Mouse (Mus musculus): Measurements from ENCODE around the gene Fndc3c1. TPM values are rescaled to one million over a fixed set of nuclear protein-coding genes. Genes with fewer than 3 reads are reported as not detected.

The Fndc3c1 gene
- 30.9 and 32.5 TPM in 2 replicates for polyA plus RNA-seq (2015; fragmentation: Nextera tagmentation; extraction: Ambion mirVana)

GRCm38 (mm10) chrX:106485101-106485651 is at the start of gene Fndc3c1:
Gene Fndc3c1 (minus strand): TSS chrX:106485401.

Small RNA genes lying within 50 kb of the gene (microRNA-seq; reads per million reads assigned to microRNA genes)
- 0 reads per million in 2 experiments for gene Gm27428

Other genes with a start within 250 kb of the Fndc3c1 start
- not detected in 2 replicates for gene Fnd3c2, start 230.0 kb downstream of the Fndc3c1 start, polyA plus RNA-seq (2015; fragmentation: Nextera tagmentation; extraction: Ambion mirVana)
- 0.09 and 0.11 TPM in 2 replicates for gene Gm5127, start 97.8 kb upstream of the Fndc3c1 start, polyA plus RNA-seq (2015; fragmentation: Nextera tagmentation; extraction: Ambion mirVana)
- gene Cysltr1, start 118.3 kb upstream of the Fndc3c1 start, polyA plus RNA-seq (2015; fragmentation: Nextera tagmentation; extraction: Ambion mirVana): 1.8 and 3.2 TPM in 2 replicates

Measured in skeletal muscle tissue, postnatal 0 days (tissue).